Mouse (Mus musculus): ENCODE results near the gene Tpx2.

GRCm38 (mm10) chr2:152903586-152903985 lies 55.8 kb downstream of the Tpx2 start:
- no peak for TF ChIP-seq CTCF (IDR thresholded peaks at IDR 0.05)
- TF ChIP-seq EP300 (IDR thresholded peaks at IDR 0.05; ENCODE audit: insufficient read depth, low read depth, low read length): no peak
- TF ChIP-seq POLR2A (IDR thresholded peaks at IDR 0.05; ENCODE audit: insufficient read depth, low read depth, low read length): no peak

Data from heart, adult 2 months (tissue).